Mouse (Mus musculus) frontal cortex, postnatal 36 days (tissue): ENCODE results near the gene Ap1m2.
A peak's percentile ranks its signal among the peaks of the same experiment; 100 is the strongest.
"Not testable (repeated sequence)": the region's sequence is repeated elsewhere in the genome, so short reads cannot be mapped to it uniquely, and the experiment has no call there.

Experiments
- DNase-seq, 2 experiments: peaks; one replicate each; pipeline ENCODE4 v3.0.0; 2022; ENCODE audit warnings: low spot score in 2 of 2

The Ap1m2 gene

DNA sequence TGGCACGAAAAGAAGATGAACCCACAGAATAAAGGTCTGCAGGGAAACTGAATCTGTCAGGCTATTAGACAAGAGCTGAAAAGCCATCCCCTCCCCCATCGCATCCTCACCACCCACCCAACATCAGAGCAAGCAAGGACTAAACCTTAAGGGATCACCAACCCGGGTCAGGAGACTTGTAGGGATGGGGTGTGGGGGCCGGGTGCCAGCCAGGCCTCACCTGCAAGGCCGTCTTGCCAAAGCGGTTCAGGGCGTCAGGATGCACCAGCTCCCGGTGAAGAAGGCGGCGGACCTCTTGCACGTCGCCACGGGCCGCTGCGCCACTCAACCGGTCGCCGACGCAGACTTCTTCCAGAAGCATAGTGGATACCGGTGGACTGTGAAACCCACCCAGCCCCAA is 21.5 kb downstream of the Ap1m2 start:
- no peak for DNase-seq

DNA sequence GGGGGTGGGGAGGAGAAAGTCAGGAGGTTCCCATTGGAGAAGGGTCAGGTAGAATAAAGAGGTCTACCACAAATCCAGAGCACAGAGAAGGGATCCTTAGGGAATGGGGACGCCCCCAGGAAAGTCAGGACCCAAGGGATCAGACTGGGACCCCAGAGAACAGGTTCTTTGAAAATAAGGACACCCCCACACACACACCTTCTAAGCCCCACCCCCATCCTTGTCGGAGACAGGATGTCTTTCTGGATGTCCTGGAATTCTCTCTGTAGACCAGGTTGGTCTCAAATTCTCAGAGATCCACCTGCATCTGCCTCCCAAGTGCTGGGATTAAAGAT is 22.8 kb downstream of the Ap1m2 start:
- DNase-seq: no peak

DNA sequence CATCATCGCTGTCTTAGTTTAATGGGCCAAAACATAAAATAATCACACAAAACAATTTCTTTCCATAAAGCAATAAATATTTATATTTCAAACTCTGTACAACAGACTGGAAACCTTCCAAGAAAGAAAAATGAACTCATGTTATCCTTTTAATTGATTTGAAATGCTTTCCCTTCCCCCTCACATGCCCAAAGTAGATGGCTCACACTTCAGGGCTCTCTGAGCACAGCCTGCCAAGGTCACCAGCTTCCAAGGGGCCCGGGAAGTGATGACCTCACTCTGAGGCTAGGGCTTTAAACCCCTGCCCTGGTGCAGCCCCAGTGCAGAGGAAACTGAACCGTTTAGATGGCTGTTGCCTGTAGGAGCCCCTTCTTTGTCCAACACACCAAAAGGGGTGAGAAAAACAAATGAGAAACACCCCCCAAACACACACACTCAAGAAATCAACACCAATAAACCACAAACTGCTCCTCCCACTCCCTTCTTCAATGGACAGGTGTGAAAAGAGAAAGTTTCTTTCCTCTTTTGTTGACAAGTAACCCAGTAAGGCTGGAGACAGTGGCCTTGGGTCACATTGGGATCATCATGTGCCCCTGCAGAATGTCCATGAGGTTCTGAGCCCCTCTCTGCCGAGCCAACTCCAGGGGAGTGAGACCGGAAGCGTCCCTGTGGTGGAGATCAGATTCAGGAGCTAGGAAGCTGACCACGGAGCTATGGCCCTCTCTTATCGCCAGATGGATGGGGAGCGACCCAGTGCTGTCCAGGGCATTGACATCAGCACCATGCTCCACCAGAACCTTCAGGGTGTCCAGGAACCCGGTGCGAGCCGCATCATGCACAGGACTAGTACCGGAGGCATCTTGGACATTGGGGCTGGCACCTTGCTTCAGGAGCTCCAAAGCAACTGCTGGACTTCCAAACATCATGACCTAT is 23.5 kb downstream of the Ap1m2 start:
- DNase-seq: no peak

DNA sequence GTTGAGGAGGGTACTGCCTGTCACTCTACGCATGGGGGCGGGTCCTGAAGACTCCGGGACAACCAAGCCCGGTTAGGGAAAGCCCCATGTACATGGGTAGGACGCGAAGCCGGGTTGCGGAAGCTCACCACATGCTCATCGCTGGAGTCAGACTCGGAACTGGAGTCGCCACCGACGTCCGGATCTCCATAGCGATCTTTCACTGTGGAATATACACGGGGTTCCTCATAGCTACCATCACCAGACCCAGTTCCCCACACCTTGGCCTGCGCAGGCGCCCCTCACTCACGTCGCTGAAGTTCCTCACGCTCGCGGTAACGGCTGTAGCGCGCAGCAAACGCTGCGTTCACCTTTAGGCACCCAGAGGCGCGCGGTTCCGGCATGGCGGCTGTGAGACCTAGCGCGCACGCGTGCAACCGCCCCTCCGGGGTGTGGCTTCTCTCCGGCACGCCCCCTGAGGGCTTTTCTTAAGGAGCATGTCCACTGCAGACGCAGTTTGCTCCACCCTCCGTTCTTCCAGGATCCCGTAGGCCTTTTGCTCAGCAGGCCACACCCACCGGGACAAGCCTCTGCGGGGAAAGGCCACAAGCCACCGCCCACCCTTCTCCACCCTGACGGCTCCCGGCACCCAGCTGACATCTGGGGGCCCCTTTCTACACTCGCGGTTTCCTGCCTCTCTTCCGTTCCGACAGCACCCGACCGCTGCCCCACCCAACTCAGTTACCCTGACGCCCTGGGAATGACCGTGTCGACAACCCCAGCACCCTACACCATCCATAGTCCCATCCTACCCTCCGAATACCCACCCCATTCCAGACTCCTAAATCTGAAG is 24.4 kb downstream of the Ap1m2 start, which contains the start of gene Kri1:
Gene Kri1 (minus strand): TSS at position 399 of the 832 bp plus-strand sequence.
- peak; percentile 95 to 98 for DNase-seq

DNA sequence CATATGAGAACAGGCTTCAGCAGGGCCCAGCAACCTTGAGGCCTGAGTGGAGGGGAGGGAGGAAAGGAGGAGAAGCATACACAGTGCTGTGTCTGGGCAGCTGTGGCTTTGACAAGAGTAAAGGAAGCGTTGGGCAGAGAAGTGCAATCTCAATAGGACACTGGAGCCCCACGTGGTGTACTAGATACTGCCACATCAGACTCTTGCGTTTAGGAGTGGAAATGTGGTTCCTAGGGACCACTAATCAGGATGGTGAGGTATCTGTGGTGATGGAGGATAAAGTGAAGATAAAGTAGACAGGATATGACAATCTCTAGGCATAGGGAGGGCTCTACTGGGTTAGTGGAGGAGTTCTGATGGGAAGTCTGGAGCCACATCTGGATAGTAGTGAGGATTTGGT is 25.4 kb downstream of the Ap1m2 start:
- DNase-seq: no peak

DNA sequence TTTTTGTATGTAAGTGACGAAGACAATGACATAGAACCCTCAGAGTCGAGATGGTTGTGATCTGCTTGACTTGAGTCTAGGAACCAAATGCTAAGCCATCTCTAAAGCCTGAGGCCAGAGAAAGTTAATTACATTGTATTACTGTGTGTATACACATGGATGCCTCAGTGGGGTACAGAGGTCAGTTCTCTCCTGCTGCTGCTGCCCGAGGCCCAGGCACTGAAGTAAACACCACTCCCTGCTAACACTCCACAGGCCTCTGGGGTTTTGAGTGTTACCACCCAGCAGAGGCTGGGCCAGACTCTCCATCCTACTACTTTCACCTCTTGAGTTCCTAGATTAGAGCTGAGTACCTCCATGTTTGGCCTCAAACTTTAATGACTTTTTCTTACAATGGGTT is 28.1 kb downstream of the Ap1m2 start:
- no peak for DNase-seq

DNA sequence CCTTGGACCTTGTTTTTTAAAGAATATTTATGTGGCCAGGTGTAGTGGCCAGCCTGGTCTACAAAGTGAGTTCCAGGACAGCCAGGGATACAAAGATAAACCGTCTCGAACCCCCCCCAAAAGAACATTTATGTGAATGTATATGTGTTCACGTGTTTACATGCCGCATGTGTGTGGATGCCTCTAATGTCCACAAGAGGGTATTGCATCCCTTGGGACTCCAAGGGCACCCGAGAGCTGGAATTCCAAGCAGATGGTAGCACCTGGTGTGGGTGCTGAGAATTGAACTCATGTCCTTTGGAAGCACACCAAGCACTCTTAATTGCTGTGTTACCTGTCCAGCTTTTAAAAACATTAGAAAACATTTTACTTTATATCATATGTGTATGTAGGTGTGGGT is 28.5 kb downstream of the Ap1m2 start:
- DNase-seq: no peak

DNA sequence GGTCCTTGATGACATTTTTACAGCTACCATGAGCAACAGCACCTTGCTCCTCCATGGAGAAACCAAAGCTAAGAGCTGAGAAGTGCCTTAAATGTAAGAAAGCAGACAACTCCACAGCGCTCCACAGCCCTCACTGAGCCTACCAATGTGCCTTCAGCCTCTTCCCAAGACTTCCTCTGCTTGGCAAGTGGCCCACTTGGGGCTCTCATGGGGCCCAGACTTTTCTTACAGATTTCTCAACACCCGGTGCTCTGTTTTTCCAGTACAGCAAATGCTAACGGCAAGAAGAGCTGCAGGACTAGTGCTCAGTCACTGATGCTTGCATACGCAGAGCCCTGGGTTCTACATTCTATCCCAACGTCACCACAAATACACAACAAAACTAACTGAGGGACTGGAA is 34.4 kb downstream of the Ap1m2 start:
- DNase-seq: no peak

DNA sequence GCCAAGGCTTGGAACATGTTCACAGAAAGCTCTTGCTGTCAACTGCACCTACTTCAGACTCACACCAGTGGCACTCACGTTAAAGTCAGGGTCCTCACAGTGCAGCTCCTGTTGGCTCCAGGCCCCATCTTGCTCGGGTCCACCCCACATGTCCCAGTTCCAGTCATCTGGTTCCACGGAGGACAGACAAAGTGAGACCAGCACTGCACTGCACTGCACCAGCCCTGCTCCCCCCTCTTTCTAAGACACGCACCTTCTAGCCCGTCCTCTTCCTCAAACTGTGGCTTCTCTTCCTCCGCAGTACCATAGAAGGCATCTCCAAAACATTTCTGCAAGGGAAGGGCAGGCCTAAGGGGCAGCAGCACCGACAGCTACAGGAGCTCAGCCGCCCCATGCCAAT is 35.8 kb downstream of the Ap1m2 start:
- DNase-seq: no peak

DNA sequence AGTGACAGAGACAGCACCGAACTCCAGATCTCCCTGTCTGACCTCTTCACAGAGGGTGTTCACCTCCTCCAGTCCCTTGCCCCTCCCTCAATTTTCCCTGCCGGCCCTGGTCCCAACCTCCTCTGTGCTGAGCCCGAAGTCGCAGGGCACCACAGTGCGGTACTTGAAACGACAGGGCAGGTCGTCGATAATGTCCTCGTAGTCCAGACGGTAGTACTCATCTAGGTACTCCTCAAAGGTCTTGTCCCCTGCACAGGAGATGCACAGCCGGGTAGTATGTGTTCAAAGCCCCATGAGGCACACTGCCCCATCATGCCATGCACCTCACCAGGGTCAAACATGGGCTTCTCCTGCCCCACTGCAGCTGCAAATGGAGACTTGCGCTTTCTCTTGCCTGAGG is 36.4 kb downstream of the Ap1m2 start:
- DNase-seq: no peak

DNA sequence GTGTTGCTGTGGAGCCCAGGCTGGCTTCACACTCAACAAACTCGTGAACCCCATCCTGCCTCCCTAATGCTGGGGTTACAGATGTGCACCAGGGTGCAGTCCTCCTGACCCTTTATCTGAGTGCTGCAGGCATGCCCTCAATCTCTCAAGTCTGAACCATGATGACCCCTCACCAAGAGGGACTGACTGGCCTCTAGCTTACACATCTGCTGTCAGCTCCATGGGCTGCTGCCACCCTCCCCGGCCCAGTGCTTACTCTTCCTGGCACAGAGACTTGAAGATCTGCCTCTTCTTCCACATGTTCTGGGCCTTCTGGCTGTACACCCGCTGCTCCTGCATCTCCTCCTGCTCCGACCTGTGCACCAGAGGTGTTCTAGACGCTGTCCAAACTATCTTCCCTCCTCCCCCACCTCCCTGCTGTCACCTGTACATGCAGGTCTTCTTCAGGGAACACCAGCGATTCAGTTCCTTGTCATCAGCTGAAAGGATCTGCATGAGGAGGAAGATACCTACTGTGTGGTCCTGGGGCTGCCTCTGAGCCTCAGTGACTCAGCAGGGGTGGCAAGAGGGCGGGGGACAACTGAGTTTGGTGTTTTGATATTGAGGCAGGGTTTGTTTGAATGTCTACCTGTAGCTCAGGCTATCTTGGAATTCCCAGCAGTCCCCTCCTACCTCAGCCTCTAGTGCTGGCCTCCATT is 37.0 kb downstream of the Ap1m2 start:
- DNase-seq: no peak

DNA sequence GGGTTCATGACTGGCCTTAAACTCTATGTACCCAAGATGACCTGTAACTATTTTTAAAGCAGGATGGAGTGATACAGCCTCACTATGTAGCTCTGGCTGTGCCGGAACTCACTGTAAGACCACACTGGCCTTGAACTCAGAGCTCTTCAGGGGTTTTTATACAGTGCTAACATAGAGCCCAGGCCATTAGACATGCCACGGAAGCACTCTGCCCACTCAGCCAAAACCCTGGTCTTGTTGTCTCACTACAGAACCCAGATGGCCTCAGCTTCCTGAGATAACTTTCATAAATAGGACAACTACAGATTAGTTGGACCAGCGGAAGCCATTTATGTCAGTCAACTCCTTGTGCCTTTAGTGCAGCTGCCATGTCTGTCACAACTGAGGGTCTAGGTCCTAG is 37.8 kb downstream of the Ap1m2 start:
- DNase-seq: no peak

DNA sequence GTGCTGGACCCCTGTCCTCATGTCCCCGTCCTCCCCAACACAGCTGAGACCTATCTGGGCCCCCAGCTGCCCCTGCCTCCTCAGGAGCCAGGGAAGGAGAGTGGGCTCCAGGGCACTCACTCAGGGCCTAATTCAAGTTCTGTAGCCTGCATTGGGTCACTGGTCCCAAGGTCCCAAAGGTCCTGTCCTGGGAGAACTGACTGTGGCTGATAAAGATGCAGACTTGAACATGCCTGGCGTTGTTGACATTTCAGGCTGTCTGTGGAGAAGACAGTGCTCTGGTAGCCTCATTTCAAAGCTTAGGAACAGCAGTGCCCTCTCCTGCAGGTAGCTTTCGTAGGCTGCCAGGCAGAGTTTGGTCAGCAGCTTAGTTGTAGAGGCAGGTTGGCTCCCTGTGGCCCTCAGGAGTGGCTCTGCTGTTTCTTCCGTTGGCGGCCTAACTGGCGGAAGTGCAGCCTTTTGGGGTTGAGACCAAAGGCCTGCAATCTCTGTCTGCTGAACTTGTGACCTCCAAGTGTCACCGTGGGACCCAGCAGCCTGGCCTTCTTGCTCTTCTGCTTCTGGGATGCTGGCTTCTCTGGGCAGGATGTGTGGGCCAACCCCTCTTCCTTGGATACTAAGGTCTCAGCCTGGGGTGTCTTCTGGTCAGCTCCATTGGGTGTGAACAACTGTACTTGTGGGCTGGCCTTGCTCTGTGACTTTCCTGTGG is 38.5 kb downstream of the Ap1m2 start:
- DNase-seq: no peak

DNA sequence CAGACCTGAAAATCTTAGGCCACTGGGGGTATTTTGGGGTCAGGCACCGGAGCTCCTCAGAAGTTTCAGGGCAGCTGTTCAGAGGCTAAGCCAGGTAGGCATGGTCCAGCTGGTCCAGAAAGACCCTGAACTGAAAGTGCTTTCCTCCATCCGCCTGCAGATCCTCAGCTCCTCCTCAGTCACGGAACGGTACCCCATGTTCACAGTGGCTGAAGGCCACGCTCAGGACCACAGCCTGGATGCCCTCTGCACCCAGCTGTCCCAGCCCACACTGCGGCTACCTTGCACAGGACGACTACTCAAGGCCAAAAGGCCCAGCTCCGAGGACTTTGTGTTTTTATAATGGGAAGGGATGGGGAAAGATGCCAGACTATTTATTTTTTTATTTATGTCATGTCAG is 39.0 kb downstream of the Ap1m2 start:
- no peak for DNase-seq

DNA sequence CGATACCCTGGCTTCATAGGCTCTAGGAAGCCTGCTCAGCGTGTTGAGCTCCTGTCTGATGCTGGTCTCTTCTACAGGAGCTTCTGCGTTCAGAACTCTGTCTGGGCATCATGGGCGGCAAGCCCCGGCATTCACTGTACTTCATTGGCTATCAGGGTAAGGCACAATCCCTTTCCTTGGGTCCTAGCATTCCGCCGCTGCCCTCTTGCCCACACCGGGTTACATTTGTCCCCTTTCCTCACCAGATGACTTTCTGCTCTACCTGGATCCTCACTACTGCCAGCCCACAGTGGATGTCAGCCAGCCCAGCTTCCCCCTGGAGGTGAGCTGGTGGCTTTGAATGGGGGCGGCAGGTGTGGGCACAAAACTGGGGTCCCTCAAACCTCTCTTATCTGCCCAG is 39.7 kb downstream of the Ap1m2 start:
- DNase-seq: no peak

DNA sequence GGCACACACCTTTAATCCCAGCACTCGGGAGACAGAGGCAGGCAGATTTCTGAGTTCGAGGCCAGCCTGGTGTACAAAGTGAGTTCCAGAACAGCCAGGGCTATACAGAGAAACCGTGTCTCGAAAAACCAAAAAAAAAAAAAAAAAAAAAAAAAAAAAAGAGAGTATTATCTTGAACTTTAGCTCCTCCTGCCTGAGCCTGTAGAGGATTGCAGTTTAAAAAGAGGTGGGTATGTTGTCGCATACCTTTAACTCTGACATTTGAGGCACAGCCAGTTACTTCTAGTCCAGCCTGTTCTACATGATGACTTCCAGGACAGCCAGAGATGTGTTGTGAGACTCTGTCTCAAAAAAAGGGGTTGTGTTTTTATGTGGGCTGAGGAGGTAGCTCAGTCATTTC is 42.5 kb downstream of the Ap1m2 start:
- DNase-seq: not testable (repeated sequence)

DNA sequence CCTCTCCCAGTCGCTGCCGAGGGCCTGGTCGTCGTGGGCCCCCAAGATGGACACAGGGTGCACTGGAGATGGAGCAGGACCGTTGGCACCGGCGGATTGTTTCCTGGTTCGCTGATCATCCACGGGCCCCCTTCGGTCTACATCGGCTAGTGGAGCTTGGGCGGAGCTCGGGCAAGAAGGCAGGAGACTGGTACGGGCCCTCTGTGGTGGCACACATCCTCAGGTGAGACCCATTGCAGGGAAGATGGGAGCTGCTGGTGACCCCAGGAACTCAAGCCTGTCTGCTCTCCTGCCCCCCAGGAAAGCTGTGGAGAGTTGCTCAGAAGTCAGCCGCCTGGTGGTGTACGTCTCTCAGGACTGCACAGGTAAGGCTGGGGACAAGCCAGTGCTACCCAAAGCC is 43.8 kb downstream of the Ap1m2 start:
- no peak for DNase-seq

DNA sequence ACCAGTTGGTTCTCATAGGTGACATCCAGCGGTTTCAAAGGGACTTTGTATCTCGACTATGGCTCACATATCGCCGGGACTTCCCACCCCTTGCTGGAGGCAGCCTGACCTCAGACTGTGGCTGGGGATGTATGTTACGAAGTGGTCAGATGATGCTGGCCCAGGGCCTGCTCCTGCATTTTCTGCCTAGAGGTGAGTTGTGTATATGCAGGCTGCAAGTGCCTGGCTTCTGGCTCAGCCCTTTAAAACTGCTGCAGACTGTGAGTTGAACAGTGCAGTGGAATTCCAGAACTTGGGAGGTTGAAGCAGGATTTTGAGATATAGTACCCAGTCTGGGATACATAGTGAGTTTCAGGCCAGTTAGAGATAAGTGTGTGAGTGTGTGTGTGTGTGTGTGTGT is 45.2 kb downstream of the Ap1m2 start:
- no peak for DNase-seq

DNA sequence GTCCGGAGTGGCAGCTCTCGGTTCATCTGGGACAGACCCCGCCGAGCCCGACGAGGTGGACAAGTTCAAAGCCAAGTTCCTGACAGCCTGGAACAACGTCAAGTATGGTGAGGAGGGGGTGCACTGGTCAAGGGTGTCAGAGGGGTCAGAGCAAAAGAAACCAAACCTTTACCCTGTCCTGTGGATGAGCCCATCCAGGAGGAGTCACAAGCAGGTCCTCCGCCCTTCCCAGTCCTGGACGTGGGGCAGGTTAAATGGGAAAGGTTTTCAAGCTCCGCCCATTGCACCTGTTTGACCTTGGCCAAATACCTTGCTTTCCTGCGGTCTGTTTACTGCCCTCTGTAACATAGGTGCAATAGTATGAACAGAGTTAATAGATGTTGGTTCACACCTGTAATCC is 46.5 kb downstream of the Ap1m2 start:
- DNase-seq: no peak

DNA sequence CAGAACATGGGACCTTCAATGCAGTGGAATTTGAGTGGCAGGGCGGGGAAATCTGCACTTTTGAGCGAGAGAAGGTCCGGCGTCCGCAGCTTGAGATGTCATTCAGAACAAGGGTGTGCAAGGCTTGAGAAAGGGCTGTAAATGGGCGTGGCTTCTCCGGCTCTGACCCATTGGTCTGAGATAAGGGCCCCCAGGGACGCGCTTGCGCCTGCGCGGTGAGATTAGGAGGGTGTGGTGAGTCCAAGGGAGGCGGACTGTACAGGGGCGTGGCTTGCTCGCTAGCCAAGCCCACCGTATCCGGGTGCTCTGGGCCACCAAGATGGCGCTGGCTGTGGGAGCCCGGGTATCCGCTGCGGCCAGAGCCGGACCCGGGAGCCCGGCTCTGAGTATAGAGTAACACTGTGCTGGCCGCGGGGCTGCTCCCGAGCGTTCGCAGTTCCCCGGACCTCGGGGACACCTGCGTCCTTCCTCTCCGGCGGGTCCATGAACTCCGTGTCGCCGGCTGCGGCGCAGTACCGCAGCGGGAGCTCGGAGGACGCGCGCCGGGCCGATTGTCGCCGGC is 47.1 kb downstream of the Ap1m2 start, which contains the start of gene Atg4d:
Gene Atg4d (plus strand): TSS at position 294 of the 562 bp plus-strand sequence.
- peak; percentile 95 to 96 for DNase-seq

DNA sequence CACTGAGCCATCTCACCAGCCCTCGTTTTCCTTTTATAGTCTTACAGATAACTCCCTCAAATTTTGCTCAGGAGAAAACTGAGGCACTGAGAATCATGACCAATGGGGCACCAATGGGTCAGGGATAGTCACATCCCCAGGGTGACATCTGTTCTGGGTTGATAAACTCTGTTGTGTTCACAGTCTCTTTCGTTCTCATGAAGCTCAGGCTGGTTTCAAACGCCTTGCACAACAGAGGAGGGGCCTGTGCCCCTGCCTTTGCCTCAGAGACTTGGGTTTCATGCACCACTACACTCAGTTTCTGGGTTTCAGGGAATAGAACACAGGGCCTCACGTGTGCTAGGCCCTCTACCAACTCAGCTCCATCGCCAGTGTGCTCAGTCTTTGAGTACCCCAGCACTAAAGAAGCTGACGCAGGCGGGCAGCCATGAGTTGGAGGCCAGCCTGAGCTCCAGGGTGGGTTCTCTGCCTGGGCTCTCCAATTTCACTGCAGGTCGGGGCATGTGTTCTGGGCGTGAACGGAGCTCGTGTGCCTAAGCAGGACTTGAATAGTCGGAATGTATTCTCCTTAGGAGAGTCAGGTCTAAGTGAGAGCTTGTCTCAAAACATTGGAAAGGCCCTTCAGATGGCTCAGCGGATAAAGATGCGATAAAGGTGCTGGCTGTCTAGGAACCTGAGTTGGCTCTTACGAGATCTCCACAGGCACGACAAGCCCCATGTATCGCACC is 47.7 kb downstream of the Ap1m2 start:
- DNase-seq: no peak
